Mouse (Mus musculus) frontal cortex, postnatal 25 days (tissue): ENCODE data around the gene Spdye4c.
A peak's percentile ranks its signal among the peaks of the same experiment; 100 is the strongest.

Source experiments
- DNase-seq, 2 experiments: peaks; one replicate each; pipeline ENCODE4 v3.0.0; 2022; ENCODE audit warnings: low spot score in 2 of 2

Spdye4c gene

GRCm38 (mm10) chr2:128590909-128591308 is at the start of gene Spdye4c:
Gene Spdye4c (plus strand): TSS chr2:128591209.
- no peak for DNase-seq

GRCm38 (mm10) chr2:128543495-128543894 is 47.5 kb upstream of the Spdye4c start:
- DNase-seq = no peak

DNA sequence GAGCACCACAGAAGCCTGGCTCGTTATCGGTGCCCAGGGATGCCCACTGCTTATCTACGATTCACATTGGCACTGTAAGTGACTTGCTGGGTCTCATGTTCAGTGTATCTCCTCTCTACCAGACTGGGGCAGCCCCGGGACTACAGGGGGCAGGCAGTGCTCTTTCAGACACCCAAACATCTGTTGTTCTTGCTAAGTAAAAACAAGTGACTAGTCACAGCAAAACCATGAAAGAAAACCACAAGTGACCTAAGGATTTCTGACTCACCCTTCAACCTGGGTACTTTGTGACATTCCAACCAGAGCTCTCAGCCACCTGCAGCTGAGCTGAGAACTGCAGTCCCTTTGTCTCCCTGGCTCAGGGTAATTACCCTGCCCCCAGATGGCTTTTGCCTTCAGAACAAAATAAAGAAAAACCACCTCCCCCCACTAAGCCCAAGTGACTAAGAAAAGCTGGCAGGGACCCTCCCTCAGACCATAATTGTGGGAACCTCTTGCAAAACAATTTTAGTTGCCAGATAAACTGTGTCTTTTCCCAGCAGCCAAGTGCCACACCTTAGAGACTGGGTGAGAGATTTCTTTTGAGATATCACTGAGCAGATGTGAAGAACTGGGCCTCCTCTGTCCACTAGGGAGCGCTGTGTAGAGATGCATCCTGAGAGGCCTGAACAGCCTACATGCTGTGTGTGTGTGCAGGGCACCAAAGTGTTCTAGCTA is 46.4 kb upstream of the Spdye4c start:
- DNase-seq = peak in 1 of 2 experiments; percentile 7

DNA sequence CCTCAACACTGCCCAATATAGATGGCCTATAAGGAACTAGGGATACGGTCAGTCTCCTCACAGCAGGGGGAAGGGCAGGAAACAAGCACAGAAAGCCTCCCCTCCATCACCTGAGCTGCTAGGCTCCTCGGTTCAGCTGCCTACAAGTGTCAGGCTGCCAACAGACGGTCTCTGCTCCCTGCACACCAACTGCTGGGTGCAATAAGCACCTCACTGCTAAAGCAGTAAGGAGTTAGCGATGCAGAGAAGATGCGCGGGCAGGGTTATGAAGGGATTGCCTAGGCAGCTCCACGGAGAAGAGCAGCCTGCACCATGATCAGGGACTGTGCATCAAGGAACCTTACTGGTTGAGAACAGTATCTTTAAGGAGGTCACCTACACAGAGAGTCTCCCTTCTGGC is 45.6 kb upstream of the Spdye4c start:
- DNase-seq = no peak

GRCm38 (mm10) chr2:128547079-128547478 is 43.9 kb upstream of the Spdye4c start:
- no peak for DNase-seq

- no peak for DNase-seq
Observed at GRCm38 (mm10) chr2:128548262-128548661, 42.7 kb upstream of the Spdye4c start.

DNA sequence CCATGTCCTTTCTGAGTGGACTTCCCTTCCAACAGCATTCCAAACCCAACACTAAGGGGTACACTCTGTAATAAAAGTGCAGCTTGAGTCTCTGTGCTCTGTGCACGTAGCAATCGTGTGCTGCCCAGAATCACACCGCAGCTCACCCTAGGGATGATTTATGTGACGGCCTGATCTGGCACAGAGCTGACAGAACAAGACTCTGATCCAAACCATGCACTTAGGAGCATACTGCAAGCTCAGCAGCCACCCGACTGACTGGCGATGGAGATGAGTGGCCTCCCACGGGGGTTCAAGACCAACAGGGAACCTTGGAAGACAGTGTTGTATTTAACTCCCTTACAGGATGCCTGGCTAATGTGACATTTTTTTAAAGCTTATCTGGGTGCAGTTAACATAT is 41.4 kb upstream of the Spdye4c start:
- no peak for DNase-seq

GRCm38 (mm10) chr2:128549963-128550362 is 41.0 kb upstream of the Spdye4c start:
- DNase-seq = no peak

GRCm38 (mm10) chr2:128552080-128552791 is 38.8 kb upstream of the Spdye4c start:
- DNase-seq = no peak

DNA sequence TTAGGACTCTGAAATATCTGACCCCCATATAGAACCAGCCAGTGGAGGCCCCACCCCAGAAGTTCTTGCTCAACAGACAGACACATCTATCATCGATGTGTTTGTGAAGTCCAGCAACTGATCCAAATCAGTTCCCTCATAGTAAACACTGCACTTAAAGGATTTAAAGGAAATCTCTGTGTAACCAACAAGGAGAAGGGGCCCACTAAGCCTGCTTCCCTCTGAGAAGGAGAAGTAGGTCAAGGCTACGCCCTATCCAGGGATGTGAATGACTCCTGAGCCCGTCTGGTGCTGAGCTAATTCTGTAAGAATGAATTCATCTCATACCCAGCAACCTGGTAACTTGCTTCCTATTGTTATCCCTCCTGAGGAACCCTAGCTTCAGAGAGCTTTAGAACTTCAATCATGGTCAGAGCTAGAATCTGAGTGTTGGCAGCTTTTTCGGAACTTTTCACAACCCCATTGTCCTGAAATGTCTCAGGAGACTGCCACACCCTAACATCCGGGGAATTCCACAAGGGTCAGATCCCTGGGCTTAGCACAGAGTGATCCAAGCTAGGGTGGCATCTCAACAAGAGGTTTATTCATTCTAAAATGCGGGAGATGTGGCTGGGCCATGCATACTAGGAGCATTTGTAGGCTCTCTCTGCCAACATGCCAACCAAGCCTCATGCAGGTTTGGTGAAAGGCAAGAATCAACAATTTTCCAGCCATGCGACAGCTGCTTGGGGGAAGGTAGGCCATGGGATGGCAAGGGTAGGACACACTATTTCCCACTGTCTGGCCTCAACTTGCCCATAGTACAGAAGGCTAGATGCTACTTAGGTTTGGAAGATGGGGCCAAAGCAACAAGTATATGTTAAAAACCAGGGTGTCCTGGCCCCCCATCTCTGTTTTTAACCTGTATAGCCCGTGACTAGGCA is 38.0 kb upstream of the Spdye4c start:
- DNase-seq = no peak

DNA sequence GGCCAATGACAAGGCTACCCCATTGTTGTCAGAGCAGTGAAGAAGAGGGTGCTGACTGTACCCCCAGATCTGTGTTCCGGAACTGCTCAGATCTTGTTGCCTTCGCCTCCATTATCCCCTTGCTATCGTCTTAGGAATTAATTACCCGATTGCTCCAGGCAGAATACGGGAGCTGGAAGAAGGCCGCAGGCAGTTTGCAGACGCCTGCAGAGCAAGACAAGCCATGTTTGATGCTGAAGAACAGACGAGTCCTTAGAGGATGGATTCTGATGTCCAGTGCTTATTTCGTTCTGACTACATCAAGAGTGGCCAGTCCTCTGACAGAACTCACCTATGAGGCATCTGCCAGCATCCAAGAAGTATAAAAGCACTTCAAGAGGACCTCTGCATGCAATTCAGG is 35.9 kb upstream of the Spdye4c start:
- no peak for DNase-seq

DNA sequence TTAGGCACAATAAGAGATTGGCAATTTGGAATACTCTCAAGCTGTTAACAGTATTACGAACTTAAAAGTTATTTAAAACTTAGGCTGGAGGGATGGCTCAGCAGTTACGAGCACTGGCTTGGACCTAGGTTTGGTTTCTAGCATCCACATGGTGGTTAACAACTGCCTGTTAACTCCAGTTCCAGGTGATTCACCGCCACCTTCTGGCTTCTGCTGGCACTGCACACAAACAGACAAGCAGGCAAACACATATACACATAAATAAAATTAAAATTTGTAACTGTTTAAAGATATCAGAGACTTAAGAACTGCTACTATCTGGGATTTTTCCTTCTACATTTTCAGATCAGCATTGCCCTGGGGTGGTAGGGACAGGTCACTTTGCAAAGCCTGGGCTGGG is 26.8 kb upstream of the Spdye4c start:
- no peak for DNase-seq

- DNase-seq = no peak
Observed at GRCm38 (mm10) chr2:128565904-128566303, 25.1 kb upstream of the Spdye4c start.

- no peak for DNase-seq
Observed at GRCm38 (mm10) chr2:128566304-128567147, 24.5 kb upstream of the Spdye4c start.

DNA sequence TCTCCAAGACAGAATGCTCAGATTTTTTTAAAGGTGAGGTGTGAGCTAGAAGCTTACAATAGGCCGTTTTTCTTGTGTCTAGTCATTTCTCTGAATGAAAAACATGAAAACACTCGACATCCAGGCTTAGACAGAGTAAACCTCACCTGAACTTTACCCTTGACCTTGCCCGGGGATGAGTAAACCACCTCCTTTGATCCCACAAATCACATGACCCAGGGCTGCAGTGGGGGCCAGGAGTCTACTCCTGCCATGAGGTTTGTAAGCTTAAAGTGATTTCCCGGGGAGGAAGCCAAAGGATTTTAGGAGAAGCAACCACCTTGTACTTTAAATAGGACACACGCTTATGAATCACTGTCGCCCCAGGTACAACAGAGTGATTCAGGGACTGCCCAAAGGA is 23.0 kb upstream of the Spdye4c start:
- no peak for DNase-seq

- no peak for DNase-seq
Observed at GRCm38 (mm10) chr2:128568490-128568889, 22.5 kb upstream of the Spdye4c start.

DNA sequence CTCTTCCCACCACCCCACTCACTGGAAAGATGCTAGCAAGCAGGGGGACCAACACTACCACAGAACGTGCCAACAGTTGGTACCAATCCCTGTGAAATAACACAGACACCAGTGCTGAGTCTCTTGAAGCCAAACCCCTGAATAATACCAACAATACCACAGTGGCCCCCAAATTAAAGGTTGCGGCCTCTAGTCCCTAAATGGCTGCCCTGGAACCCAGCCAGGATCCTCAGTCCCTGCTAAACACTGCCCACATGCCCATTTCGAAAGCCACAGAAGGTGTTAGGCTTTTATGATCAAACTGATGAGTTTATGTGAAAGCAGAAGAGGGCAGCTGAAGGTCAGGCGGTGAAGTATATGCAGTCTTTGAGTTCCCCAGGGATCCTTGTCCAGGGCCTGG is 20.0 kb upstream of the Spdye4c start:
- DNase-seq = no peak

DNA sequence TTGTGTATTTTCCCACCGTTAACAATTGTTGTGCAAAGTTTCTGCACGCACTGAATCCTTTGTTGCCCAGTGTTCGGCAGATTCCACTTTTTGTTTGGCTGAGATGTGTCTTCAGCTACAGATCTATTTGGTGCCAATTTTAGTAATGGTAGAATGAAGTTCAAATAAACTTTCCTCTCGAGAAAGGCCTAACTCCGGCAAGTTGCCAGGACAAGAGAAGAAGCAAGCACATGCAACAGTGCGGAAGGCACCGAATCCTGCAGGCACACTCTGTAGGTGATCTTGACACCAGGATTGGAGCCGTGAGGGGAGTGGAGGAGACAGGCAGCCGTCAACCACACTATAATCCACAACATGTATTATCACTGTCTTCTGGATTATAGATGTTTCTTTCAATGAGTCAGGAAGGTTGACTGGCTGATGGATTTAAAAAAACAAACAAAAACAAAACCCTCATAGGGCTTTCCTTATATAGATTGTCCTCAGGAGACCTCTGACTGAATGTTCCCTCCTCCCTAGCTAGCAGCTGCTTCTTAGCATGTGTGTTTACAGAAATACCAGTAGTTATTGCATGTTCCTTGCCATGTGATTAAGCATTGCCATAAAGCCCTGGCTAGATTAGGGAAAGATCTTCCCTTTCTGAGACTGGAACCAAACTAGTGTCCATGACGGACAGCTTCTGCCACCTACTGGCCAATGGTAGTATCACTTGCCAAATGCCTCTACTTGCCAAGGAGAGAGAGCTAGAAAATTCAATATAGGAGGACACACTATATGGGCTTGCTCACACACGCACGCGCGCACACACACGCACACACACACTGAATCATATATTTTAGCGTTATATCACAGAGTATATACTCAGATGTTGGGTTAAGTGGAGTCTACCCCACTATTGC is 18.0 kb upstream of the Spdye4c start:
- DNase-seq = peak; percentile 79 to 85

GRCm38 (mm10) chr2:128582881-128583280 is 8.1 kb upstream of the Spdye4c start:
- no peak for DNase-seq

GRCm38 (mm10) chr2:128592301-128592700 is 1.3 kb downstream of the Spdye4c start:
- no peak for DNase-seq
